Mouse (Mus musculus): ENCODE data around the gene Ccdc33. TPM values are rescaled to one million over a fixed set of nuclear protein-coding genes. Genes with fewer than 3 reads are reported as not detected.
A peak's percentile ranks its signal among the peaks of the same experiment; 100 is the strongest.

The Ccdc33 gene
- polyA plus RNA-seq, 1 experiment: 0.59 TPM

GRCm38 (mm10) chr9:58014393-58015160 lies 104.0 kb downstream of the Ccdc33 start:
- Histone ChIP-seq H3K4me1 (ENCODE audit: control insufficient read depth, insufficient read depth, low read length) (peaks cover 7% of the 10 kb centered on the region), H3K27ac (ENCODE audit: insufficient read depth, low read length) (no peak overlapping the region), H3K4me3 (replicated peaks; ENCODE audit: insufficient read depth, low read depth, low read length) (no peak overlapping the region), H3K27me3 (ENCODE audit: control insufficient read depth, insufficient read depth, low read length) (no peaks in the 10 kb centered on the region)
- 88% methylated on average over 8 of the region's 8 CpGs for WGBS
- no peak for DNase-seq
- TF ChIP-seq CTCF (IDR thresholded peaks at IDR 0.05; ENCODE audit: borderline replicate concordance, insufficient read depth, low read depth, low read length) (no peak), POLR2A (IDR thresholded peaks at IDR 0.05; ENCODE audit: borderline replicate concordance, insufficient read depth, low read length) (no peak)

GRCm38 (mm10) chr9:58012935-58013334 lies 105.7 kb downstream of the Ccdc33 start:
- H3K27ac ChIP-seq (ENCODE audit: insufficient read depth, low read length): no peak overlapping the region
- H3K4me1 ChIP-seq (ENCODE audit: control insufficient read depth, insufficient read depth, low read length): peaks cover 12% of the 10 kb centered on the region
- TF ChIP-seq POLR2A (IDR thresholded peaks at IDR 0.05; ENCODE audit: borderline replicate concordance, insufficient read depth, low read length) (no peak), CTCF (IDR thresholded peaks at IDR 0.05; ENCODE audit: borderline replicate concordance, insufficient read depth, low read depth, low read length) (no peak)
- no peak for DNase-seq
- no peak overlapping the region for H3K4me3 ChIP-seq (replicated peaks; ENCODE audit: insufficient read depth, low read depth, low read length)
- no peaks in the 10 kb centered on the region for H3K27me3 ChIP-seq (ENCODE audit: control insufficient read depth, insufficient read depth, low read length)
- WGBS: 33% methylated on average over 2 of the region's 2 CpGs

DNA sequence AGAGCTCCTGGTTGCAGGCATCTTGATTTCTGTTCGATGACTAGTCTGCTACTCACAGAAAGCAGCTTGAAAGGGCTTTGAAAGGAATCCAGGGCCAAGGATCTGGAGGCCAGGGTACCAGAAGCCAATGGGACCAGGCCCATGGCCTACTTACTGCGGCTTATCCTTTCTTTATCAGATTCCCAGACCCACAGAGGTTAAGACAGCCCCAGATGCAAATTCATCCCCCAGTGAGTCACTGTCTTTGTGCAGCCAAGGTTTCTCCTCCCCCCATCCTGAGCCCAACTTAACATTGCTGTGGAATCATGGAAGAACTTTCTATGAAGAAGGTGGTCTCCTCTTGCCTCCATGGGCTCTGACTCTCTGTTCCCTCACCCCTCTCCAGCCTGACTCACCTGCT lies 106.1 kb downstream of the Ccdc33 start:
- H3K4me3 ChIP-seq (replicated peaks; ENCODE audit: insufficient read depth, low read depth, low read length): no peak overlapping the region
- TF ChIP-seq CTCF (IDR thresholded peaks at IDR 0.05; ENCODE audit: borderline replicate concordance, insufficient read depth, low read depth, low read length): no peak
- TF ChIP-seq POLR2A (IDR thresholded peaks at IDR 0.05; ENCODE audit: borderline replicate concordance, insufficient read depth, low read length): no peak
- DNase-seq: no peak
- no peak overlapping the region for H3K27ac ChIP-seq (ENCODE audit: insufficient read depth, low read length)
- H3K27me3 ChIP-seq (ENCODE audit: control insufficient read depth, insufficient read depth, low read length): no peaks in the 10 kb centered on the region
- H3K4me1 ChIP-seq (ENCODE audit: control insufficient read depth, insufficient read depth, low read length): peaks cover 12% of the 10 kb centered on the region
- WGBS: 48% methylated on average over 2 of the region's 2 CpGs

DNA sequence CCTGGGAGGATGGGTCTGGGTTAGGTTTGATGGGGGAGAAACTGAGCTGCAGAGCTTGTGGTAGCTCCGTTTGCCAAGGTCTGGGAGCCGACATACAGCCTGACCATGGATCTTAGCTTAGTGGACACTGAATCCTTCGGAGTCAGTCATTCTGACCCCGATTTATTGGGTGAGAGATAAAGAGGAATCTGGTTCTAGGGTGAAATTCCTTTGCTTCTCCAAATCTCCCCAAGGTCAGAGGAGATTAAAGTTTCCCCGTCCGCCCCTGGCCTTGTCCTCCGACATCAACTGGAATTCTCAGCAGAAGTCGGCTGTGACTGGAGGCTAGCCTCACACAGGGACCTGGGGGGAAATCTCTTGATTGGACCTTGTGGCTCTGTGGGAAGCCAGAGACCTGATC lies 107.1 kb downstream of the Ccdc33 start:
- Histone ChIP-seq H3K4me3 (replicated peaks; ENCODE audit: insufficient read depth, low read depth, low read length) (no peak overlapping the region), H3K27me3 (ENCODE audit: control insufficient read depth, insufficient read depth, low read length) (no peaks in the 10 kb centered on the region), H3K27ac (ENCODE audit: insufficient read depth, low read length) (no peak overlapping the region), H3K4me1 (ENCODE audit: control insufficient read depth, insufficient read depth, low read length) (peaks cover 12% of the 10 kb centered on the region)
- 94% methylated on average over 8 of the region's 8 CpGs for WGBS
- no peak for TF ChIP-seq CTCF (IDR thresholded peaks at IDR 0.05; ENCODE audit: borderline replicate concordance, insufficient read depth, low read depth, low read length)
- TF ChIP-seq POLR2A (IDR thresholded peaks at IDR 0.05; ENCODE audit: borderline replicate concordance, insufficient read depth, low read length): no peak
- DNase-seq: no peak

DNA sequence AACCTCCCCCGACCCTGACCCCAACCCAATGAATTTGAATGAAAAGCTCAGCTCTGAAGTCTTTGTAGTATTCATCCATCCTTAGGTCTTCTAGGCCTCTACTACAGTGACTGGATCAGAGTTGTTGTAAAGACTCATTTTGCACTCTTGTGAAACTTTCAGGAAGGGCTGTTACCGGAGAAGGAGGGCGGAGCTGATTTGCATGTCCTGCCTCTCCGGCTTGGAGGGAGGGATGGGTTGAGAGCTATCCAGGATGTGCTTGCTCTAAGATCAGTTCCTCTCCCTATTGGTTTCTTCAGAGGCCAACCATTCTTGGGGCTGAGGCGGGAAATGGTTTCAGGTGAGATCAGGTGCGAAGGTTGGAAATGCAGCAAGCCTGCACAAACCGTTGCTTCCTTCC lies 107.6 kb downstream of the Ccdc33 start:
- no peak overlapping the region for H3K4me3 ChIP-seq (replicated peaks; ENCODE audit: insufficient read depth, low read depth, low read length)
- TF ChIP-seq POLR2A (IDR thresholded peaks at IDR 0.05; ENCODE audit: borderline replicate concordance, insufficient read depth, low read length): no peak
- TF ChIP-seq CTCF (IDR thresholded peaks at IDR 0.05; ENCODE audit: borderline replicate concordance, insufficient read depth, low read depth, low read length): no peak
- peaks cover 12% of the 10 kb centered on the region for H3K4me1 ChIP-seq (ENCODE audit: control insufficient read depth, insufficient read depth, low read length)
- no peak overlapping the region for H3K27ac ChIP-seq (ENCODE audit: insufficient read depth, low read length)
- WGBS: 88% methylated on average over 7 of the region's 7 CpGs
- H3K27me3 ChIP-seq (ENCODE audit: control insufficient read depth, insufficient read depth, low read length): no peaks in the 10 kb centered on the region
- no peak for DNase-seq

DNA sequence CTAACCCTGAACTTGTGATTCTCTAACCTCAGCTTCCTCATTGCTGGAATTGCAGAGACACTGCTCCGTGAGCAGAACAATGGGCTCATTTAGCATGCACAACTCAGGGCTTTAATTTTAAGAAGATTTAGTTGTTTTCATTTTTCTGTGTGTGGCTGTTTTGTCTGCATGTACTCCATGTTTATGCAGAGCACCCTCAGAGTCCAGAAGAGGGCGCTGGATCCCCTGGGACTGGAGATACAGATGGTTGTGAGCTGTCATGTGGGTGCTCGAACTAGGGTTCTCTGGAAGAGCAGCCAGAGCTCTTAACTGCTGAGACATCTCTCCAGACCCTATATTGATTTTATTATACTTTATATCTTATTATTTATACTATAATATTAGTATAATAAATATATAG lies 109.0 kb downstream of the Ccdc33 start:
- WGBS: 70% methylated on average over 3 of the region's 3 CpGs
- TF ChIP-seq CTCF (IDR thresholded peaks at IDR 0.05; ENCODE audit: borderline replicate concordance, insufficient read depth, low read depth, low read length) (no peak), POLR2A (IDR thresholded peaks at IDR 0.05; ENCODE audit: borderline replicate concordance, insufficient read depth, low read length) (no peak)
- H3K4me1 ChIP-seq (ENCODE audit: control insufficient read depth, insufficient read depth, low read length): peaks cover 12% of the 10 kb centered on the region
- no peak overlapping the region for H3K27ac ChIP-seq (ENCODE audit: insufficient read depth, low read length)
- no peak for DNase-seq
- H3K4me3 ChIP-seq (replicated peaks; ENCODE audit: insufficient read depth, low read depth, low read length): no peak overlapping the region
- no peaks in the 10 kb centered on the region for H3K27me3 ChIP-seq (ENCODE audit: control insufficient read depth, insufficient read depth, low read length)

DNA sequence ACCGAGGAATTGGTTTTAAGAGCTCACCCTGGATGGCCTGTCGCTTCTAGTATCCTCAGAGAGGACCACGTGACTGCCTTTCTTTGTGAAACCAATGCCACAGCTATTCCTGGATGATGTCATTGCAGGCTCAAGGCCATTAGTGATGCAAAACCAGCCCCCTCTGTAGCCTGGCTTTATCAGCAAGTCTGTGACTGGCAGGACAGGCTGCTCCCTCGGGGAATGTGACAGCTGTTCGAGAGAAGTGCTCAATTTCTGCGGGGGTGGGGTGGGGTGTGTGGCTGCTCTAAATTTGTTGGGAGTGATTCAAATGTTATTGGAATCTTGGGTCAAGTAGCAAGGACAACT lies 109.6 kb downstream of the Ccdc33 start:
- 23% methylated on average over 6 of the region's 6 CpGs for WGBS
- peak in 1 of 2 experiments; percentile 34 for DNase-seq

DNA sequence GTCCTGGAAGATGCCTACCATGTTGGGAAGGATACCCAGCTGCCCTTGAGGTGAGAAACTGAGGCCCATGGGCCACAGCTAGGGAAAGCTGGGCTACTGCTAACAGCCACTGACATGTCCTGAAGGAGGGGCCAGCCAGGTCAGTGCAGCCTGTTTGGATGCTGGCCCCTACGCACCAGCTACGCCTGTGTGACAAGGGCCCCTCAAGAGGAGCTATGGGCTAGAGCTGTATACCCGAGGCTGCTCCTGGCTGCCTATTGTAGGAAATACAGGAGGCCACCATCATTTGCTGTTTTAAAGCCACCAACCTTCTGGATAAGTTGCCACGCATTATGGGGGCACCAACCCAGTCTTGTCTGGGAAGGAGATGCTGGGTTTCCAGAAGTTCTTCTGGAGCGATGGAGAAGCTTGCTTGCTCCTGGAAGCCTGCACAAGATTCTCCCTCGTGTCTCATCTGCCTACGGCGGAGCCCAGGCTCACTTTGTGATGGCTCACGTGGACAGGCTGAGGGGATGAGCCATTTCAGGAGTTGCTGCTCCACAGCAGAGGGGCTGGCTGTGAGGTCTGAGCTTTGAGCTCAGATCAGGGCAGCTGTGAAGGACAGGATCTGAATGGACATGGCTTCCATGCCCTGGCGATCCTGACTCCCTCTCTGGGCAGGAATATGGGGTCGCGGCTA lies 110.1 kb downstream of the Ccdc33 start:
- H3K27ac ChIP-seq (ENCODE audit: insufficient read depth, low read length): no peak overlapping the region
- H3K4me1 ChIP-seq (ENCODE audit: control insufficient read depth, insufficient read depth, low read length): peaks cover 12% of the 10 kb centered on the region
- no peak overlapping the region for H3K4me3 ChIP-seq (replicated peaks; ENCODE audit: insufficient read depth, low read depth, low read length)
- H3K27me3 ChIP-seq (ENCODE audit: control insufficient read depth, insufficient read depth, low read length): no peaks in the 10 kb centered on the region
- no peak for DNase-seq
- no peak for TF ChIP-seq CTCF (IDR thresholded peaks at IDR 0.05; ENCODE audit: borderline replicate concordance, insufficient read depth, low read depth, low read length)
- no peak for TF ChIP-seq POLR2A (IDR thresholded peaks at IDR 0.05; ENCODE audit: borderline replicate concordance, insufficient read depth, low read length)
- 61% methylated on average over 12 of the region's 12 CpGs for WGBS

More for the DNA sequence above, 109.6 kb downstream of the Ccdc33 start:
- Histone ChIP-seq H3K27me3 (ENCODE audit: control insufficient read depth, insufficient read depth, low read length) (no peaks in the 10 kb centered on the region), H3K27ac (ENCODE audit: insufficient read depth, low read length) (no peak overlapping the region), H3K4me3 (replicated peaks; ENCODE audit: insufficient read depth, low read depth, low read length) (no peak overlapping the region), H3K4me1 (ENCODE audit: control insufficient read depth, insufficient read depth, low read length) (peaks cover 12% of the 10 kb centered on the region)
- TF ChIP-seq POLR2A (IDR thresholded peaks at IDR 0.05; ENCODE audit: borderline replicate concordance, insufficient read depth, low read length): no peak
- TF ChIP-seq CTCF (IDR thresholded peaks at IDR 0.05; ENCODE audit: borderline replicate concordance, insufficient read depth, low read depth, low read length): no peak

Data from cerebellum, adult 2 months (tissue).